19 mouse cellular contexts compared by ENCODE assay signal in the genomic region with DNA sequence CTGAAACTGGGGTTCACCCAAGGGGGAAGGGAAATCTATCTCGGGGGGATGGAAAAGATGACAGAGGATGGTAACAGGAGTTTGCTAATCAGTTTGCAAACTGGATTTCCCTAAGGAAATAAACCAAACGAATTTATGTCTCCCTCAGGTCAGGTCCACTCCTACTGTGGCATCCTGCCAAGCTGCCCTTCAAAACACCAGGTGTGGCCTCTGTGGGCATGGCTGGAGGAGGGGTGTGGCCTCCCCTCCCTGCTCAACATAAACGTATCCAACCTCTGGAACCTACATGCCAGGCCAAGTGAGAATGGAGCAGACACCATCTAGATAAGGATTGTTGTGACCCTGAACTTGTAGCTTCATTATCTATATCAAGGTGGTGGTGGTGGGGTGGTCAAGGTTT. TPM values are rescaled to one million over a fixed set of nuclear protein-coding genes. Genes with fewer than 3 reads are reported as not detected.
A peak's percentile ranks its signal among the peaks of the same experiment; 100 is the strongest.
DNase-seq lines count a peak whose midpoint lies in the region; ATAC-seq and TF ChIP-seq lines count a peak whose summit lies in the region.
"Had no signal": no experiment of that assay in that cellular context is flagged by ENCODE, and none has a peak within 500 bp of the region (broad histone marks: within the 10 kb centered on the region; RNA-seq: fewer than 3 reads in every experiment).

No protein-coding gene starts in this region.

- WGBS in kidney, adult 2 months = 34% methylated on average over 3 of the region's 3 CpGs
- 50% methylated on average over 3 of the region's 3 CpGs for WGBS in kidney, embryonic 14.5 days
- 33% methylated on average over 3 of the region's 3 CpGs for WGBS in lung, postnatal 0 days
- WGBS in stomach, postnatal 0 days = 41% methylated on average over 3 of the region's 3 CpGs

- intact Hi-C loops in gastrocnemius, postnatal 14 days (cut with DNase I; ENCODE audit: low total_unique reads) = no loop called here

- no peak for ATAC-seq in kidney, embryonic 14.5 days (ENCODE audit: low FRiP score, low TSS enrichment)
- peak; percentile 61 for ATAC-seq in lung, postnatal 0 days
- ATAC-seq in stomach, postnatal 0 days (ENCODE audit: low FRiP score, low TSS enrichment) = peak; percentile 70
- no peak for ATAC-seq in erythroid progenitor cell, adult 5-6 weeks (replicated peaks; ENCODE audit: low FRiP score, poor library complexity, severe bottlenecking)
- ATAC-seq: forebrain, postnatal 0 days; hindbrain, embryonic 16.5 days; midbrain, embryonic 15.5 days had no signal

- H3K9me3 ChIP-seq in kidney, embryonic 14.5 days (ENCODE audit: control insufficient read depth, low read length) = peaks cover 12% of the 10 kb centered on the region; the same call in 1 of the 2 replicates
- no peaks in the 10 kb centered on the region for H3K9me3 ChIP-seq in lung, postnatal 0 days (ENCODE audit: low read length)
- H3K9me3 ChIP-seq in stomach, postnatal 0 days (ENCODE audit: control insufficient read depth, low read length) = no peaks in the 10 kb centered on the region
- H3K9me3 ChIP-seq: embryonic facial prominence, embryonic 12.5 days; midbrain, embryonic 15.5 days; stomach, embryonic 15.5 days had no signal

- no peaks in the 10 kb centered on the region for H3K36me3 ChIP-seq in kidney, adult 2 months (ENCODE audit: control insufficient read depth, insufficient read depth, low read length)
- no peaks in the 10 kb centered on the region for H3K36me3 ChIP-seq in kidney, embryonic 14.5 days (ENCODE audit: control insufficient read depth, insufficient read depth, low read length)
- no peaks in the 10 kb centered on the region for H3K36me3 ChIP-seq in lung, postnatal 0 days (ENCODE audit: insufficient read depth, low read length)
- no peaks in the 10 kb centered on the region for H3K36me3 ChIP-seq in stomach, postnatal 0 days (ENCODE audit: control insufficient read depth, insufficient read depth, low read length)
- H3K36me3 ChIP-seq: embryonic facial prominence, embryonic 12.5 days; limb, embryonic 15.5 days; midbrain, embryonic 15.5 days; stomach, embryonic 15.5 days had no signal

- no peak overlapping the region for H3K27ac ChIP-seq in kidney, adult 2 months (ENCODE audit: insufficient read depth, low read depth, low read length)
- no peak overlapping the region for H3K27ac ChIP-seq in kidney, embryonic 14.5 days (ENCODE audit: low read depth, low read length)
- 0 out of 2 replicates have a peak overlapping the region, but pooled peaks have one; percentile 6 for H3K27ac ChIP-seq in lung, postnatal 0 days (ENCODE audit: low read length)
- H3K27ac ChIP-seq in stomach, postnatal 0 days (replicated peaks) = no peak overlapping the region
- H3K27ac ChIP-seq: embryonic facial prominence, embryonic 12.5 days; limb, embryonic 15.5 days; midbrain, embryonic 15.5 days; stomach, embryonic 15.5 days had no signal

- TF ChIP-seq POLR2A in kidney, adult 2 months (IDR thresholded peaks at IDR 0.05; ENCODE audit: low read depth, low read length) = no peak

- no peak overlapping the region for H3K9ac ChIP-seq in kidney, embryonic 14.5 days (ENCODE audit: low read depth, low read length)
- no peak overlapping the region for H3K9ac ChIP-seq in lung, postnatal 0 days (replicated peaks; ENCODE audit: low read depth)
- no peak overlapping the region for H3K9ac ChIP-seq in stomach, postnatal 0 days (ENCODE audit: low read length)
- H3K9ac ChIP-seq: embryonic facial prominence, embryonic 12.5 days; forebrain, postnatal 0 days; limb, embryonic 15.5 days; midbrain, embryonic 15.5 days; stomach, embryonic 15.5 days had no signal

- H3K4me1 ChIP-seq in kidney, adult 2 months (ENCODE audit: control insufficient read depth, insufficient read depth, low read length) = no peaks in the 10 kb centered on the region; the same call in 1 of the 2 replicates
- H3K4me1 ChIP-seq in kidney, embryonic 14.5 days (ENCODE audit: control insufficient read depth, insufficient read depth, low read length) = no peaks in the 10 kb centered on the region; the same call in 1 of the 2 replicates
- H3K4me1 ChIP-seq in lung, postnatal 0 days (ENCODE audit: insufficient read depth, low read depth, low read length) = no peaks in the 10 kb centered on the region; the same call in 1 of the 2 replicates
- no peaks in the 10 kb centered on the region for H3K4me1 ChIP-seq in stomach, postnatal 0 days (replicated peaks; ENCODE audit: control insufficient read depth, insufficient read depth)
- H3K4me1 ChIP-seq: embryonic facial prominence, embryonic 12.5 days; midbrain, embryonic 15.5 days had no signal

- no peak for TF ChIP-seq EP300 in lung, postnatal 0 days (IDR thresholded peaks at IDR 0.05)
- TF ChIP-seq EP300 in stomach, postnatal 0 days (optimal IDR thresholded peaks at IDR 0.05) = no peak

- H3K4me3 ChIP-seq in kidney, adult 2 months (ENCODE audit: insufficient read depth, low read depth, low read length) = no peak overlapping the region
- H3K4me3 ChIP-seq in kidney, embryonic 14.5 days (ENCODE audit: low read length) = no peak overlapping the region
- H3K4me3 ChIP-seq in lung, postnatal 0 days (ENCODE audit: low read depth, low read length) = no peak overlapping the region
- H3K4me3 ChIP-seq in stomach, postnatal 0 days (ENCODE audit: low read depth, low read length) = no peak overlapping the region
- H3K4me3 ChIP-seq: embryonic facial prominence, embryonic 12.5 days; heart, adult 2 months; limb, embryonic 15.5 days; megakaryocyte, embryonic 14.5 days; midbrain, embryonic 15.5 days; stomach, embryonic 15.5 days had no signal

- no peak overlapping the region for H3K4me2 ChIP-seq in kidney, embryonic 14.5 days (replicated peaks; ENCODE audit: low read depth, low read length)
- H3K4me2 ChIP-seq in lung, postnatal 0 days (replicated peaks; ENCODE audit: low read depth, low read length) = no peak overlapping the region
- no peak overlapping the region for H3K4me2 ChIP-seq in stomach, postnatal 0 days (replicated peaks; ENCODE audit: low read depth)
- H3K4me2 ChIP-seq: embryonic facial prominence, embryonic 12.5 days; limb, embryonic 15.5 days; midbrain, embryonic 15.5 days; stomach, embryonic 15.5 days had no signal

- no peak for TF ChIP-seq CTCF in kidney, adult 2 months (conservative IDR thresholded peaks at IDR 0.05; ENCODE audit: insufficient read depth, insufficient read length, low read depth, low read length)
- no peak for TF ChIP-seq CTCF in lung, postnatal 0 days (IDR thresholded peaks at IDR 0.05)
- TF ChIP-seq CTCF in stomach, postnatal 0 days (IDR thresholded peaks at IDR 0.05; ENCODE audit: low read depth) = no peak

- DNase-seq in kidney, adult 2 months = peak; percentile 27
- DNase-seq in kidney, postnatal 25 days = peak; percentile 42 to 64
- DNase-seq in lung, postnatal 0 days (ENCODE audit: low spot score) = peak; percentile 70
- DNase-seq in stomach, postnatal 0 days (ENCODE audit: low spot score) = peak; percentile 84
- no peak for DNase-seq in gastrocnemius, postnatal 14 days
- DNase-seq: adrenal gland, postnatal 36 days; cerebellum, adult 2 months; forebrain, postnatal 0 days; heart, adult 2 months; right cerebral cortex, adult 18-20 months; thymus, postnatal 14 days had no signal

- H3K27me3 ChIP-seq in kidney, adult 2 months (replicated peaks; ENCODE audit: control insufficient read depth, insufficient read depth, low read length) = no peaks in the 10 kb centered on the region
- no peaks in the 10 kb centered on the region for H3K27me3 ChIP-seq in kidney, embryonic 14.5 days (ENCODE audit: control insufficient read depth, insufficient read depth, low read length)
- no peaks in the 10 kb centered on the region for H3K27me3 ChIP-seq in lung, postnatal 0 days (replicated peaks; ENCODE audit: insufficient read depth, low read length)
- H3K27me3 ChIP-seq in stomach, postnatal 0 days (ENCODE audit: control insufficient read depth, insufficient read depth, low read length) = no peaks in the 10 kb centered on the region
- H3K27me3 ChIP-seq: embryonic facial prominence, embryonic 12.5 days; limb, embryonic 15.5 days; midbrain, embryonic 15.5 days; stomach, embryonic 15.5 days had no signal

RNA-seq across cellular contexts. Expression of a gene that starts 5.8 kb away (rescaled TPM):
- 3.6 and 4.1 TPM in 2 replicates for polyA plus RNA-seq in kidney, adult 2 months (2012; rRNA removed)
- 18.6 and 18.7 TPM in 2 replicates for polyA plus RNA-seq in kidney, embryonic 14.5 days (2014; fragmentation: Nextera tagmentation; extraction: Ambion mirVana)
- 126 and 136 TPM in 2 replicates for polyA plus RNA-seq in lung, postnatal 0 days (2015; fragmentation: Nextera tagmentation; extraction: Ambion mirVana)
- 21.9 and 25.7 TPM in 2 replicates for polyA plus RNA-seq in stomach, postnatal 0 days (2015; fragmentation: Nextera tagmentation; extraction: Ambion mirVana)
- total RNA-seq in gastrocnemius, postnatal 14 days (2021) = 1 to 10 TPM; 6.7 to 8.8 TPM
- total RNA-seq in erythroid progenitor cell, adult 5-6 weeks (2015; ENCODE audit: low replicate concordance) = 1.3 and 2.2 TPM in 2 replicates
- total RNA-seq in erythroid progenitor cell, adult 5-6 weeks (2017; ENCODE audit: low replicate concordance) = 3.6 TPM in 1 of 2 replicates, not detected in the other

Comparison
In these comparisons a context has a peak if more than half of its experiments do, and no peak if none do; other contexts are left out.
1. ATAC-seq: peak in lung, postnatal 0 days (single experiment) and stomach, postnatal 0 days (single experiment); none in kidney, embryonic 14.5 days (single experiment) and erythroid progenitor cell, adult 5-6 weeks (single experiment).